Mouse (Mus musculus) heart, postnatal 0 days (tissue): ENCODE data around the gene Psmc3. TPM values are rescaled to one million over a fixed set of nuclear protein-coding genes. Genes with fewer than 3 reads are reported as not detected.
"Not testable (repeated sequence)": the region's sequence is repeated elsewhere in the genome, so short reads cannot be mapped to it uniquely, and the experiment has no call there.

ENCODE experiments used
- ATAC-seq: fragments of 200-750 bp; cut with Nextera tagmentation; 2 replicates; pipeline ENCODE4 v1.8.0; 2017; ENCODE audit warnings: low read depth, moderate number of reproducible peaks, moderate library complexity; ENCODE audit not compliant: insufficient read depth
- DNase-seq: peaks from one replicate; pipeline ENCODE4 v3.0.0-alpha.2; 2016; ENCODE audit warnings: low spot score
- H3K27ac ChIP-seq: fragments of 300-500 bp; sonication (generic); 2 replicates; pipeline ENCODE4 v1.5.1; 2014; ENCODE audit warnings: low read depth, mild to moderate bottlenecking
- H3K27me3 ChIP-seq: fragments of 300-500 bp; sonication (generic); 2 replicates; pipeline ENCODE4 v1.6.1; 2014; ENCODE audit warnings: low read length, mixed read lengths; ENCODE audit not compliant: control insufficient read depth, insufficient read depth
- H3K36me3 ChIP-seq: fragments of 300-500 bp; sonication (generic); replicated peaks from 2 replicates; pipeline ENCODE4 v1.6.1; 2014; ENCODE audit warnings: low read length, mixed read lengths; ENCODE audit not compliant: control insufficient read depth, insufficient read depth
- H3K4me1 ChIP-seq: fragments of 300-500 bp; sonication (generic); 2 replicates; pipeline ENCODE4 v1.6.1; 2014; ENCODE audit warnings: antibody characterized with exemption; ENCODE audit not compliant: control insufficient read depth, insufficient read depth
- H3K4me2 ChIP-seq: fragments of 300-500 bp; sonication (generic); 2 replicates; pipeline ENCODE4 v1.6.1; 2014; ENCODE audit warnings: low read depth, mild to moderate bottlenecking, low read length, moderate library complexity
- H3K4me3 ChIP-seq: fragments of 300-500 bp; sonication (generic); 2 replicates; pipeline ENCODE4 v1.5.1; 2014; ENCODE audit warnings: low read depth, low read length
- H3K9ac ChIP-seq: fragments of 300-500 bp; sonication (generic); replicated peaks from 2 replicates; pipeline ENCODE4 v1.6.1; 2014; ENCODE audit warnings: low read depth, low read length, mixed read lengths
- H3K9me3 ChIP-seq: fragments of 300-500 bp; sonication (generic); replicated peaks from 2 replicates; pipeline ENCODE4 v1.6.1; 2016; ENCODE audit warnings: low read length; ENCODE audit not compliant: control insufficient read depth
- CTCF ChIP-seq: IDR thresholded peaks from 2 replicates; pipeline ENCODE4 v1.5.1; 2016; ENCODE audit warnings: antibody characterized with exemption, control low read depth, low read depth
- EP300 ChIP-seq: IDR thresholded peaks from 2 replicates; pipeline ENCODE4 v1.6.1; 2016; ENCODE audit warnings: antibody characterized with exemption, low read depth
- WGBS: fragments of 180-500 bp; shearing (Covaris S2); extraction: QIAGEN DNeasy Blood & Tissue Kit; methylation state at CpG from one replicate; pipeline ENCODE4 v1.1.7; 2014; 5-methylcytosine and 5-hydroxymethylcytosine counted together
- polyA plus RNA-seq: library from polyadenylated mRNA; unstranded; fragments of >200 nt; fragmentation: Nextera tagmentation; extraction: Ambion mirVana; gene quantifications from 2 replicates; pipeline ENCODE4 v1.2.1, GENCODE M21; 2015
- total RNA-seq: library from RNA; depleted of rRNA; stranded (reverse); fragments of >200 nt; gene quantifications from 2 replicates; pipeline ENCODE4 v1.2.3, GENCODE M21; 2014; ENCODE audit warnings: low replicate concordance

Psmc3 gene
- total and polyA plus RNA-seq, 2 experiments from 2014 or later = 264 to 300 TPM

DNA sequence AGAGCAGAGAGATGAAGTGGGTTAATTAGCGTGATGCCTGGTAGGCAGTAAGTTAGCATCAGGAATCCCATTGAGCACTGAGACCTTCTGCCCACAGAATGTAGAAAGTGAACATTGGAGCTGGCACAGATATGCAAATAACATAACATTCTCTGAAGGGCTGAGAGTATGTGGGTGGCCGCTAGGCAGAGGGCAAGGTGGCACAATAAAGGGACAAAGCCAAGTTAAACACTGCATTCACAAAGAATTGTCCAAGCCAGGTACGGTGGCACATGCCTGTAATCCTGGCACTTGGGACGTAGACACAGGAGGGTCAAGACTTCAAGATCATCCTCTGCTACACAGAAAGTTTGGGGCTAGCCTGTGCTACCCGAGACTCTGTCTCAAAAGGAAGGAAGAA is 55.4 kb downstream of the Psmc3 start:
- Histone ChIP-seq H3K9ac (no peak overlapping the region), H3K9me3 (no peaks in the 10 kb centered on the region), H3K36me3 (no peaks in the 10 kb centered on the region), H3K27ac (no peak overlapping the region), H3K4me3 (no peak overlapping the region), H3K4me1 (peaks cover 7% of the 10 kb centered on the region; the same call in 1 of the 2 replicates), H3K4me2 (no peak overlapping the region), H3K27me3 (no peaks in the 10 kb centered on the region)
- ATAC-seq (no peak), DNase-seq (no peak)
- TF ChIP-seq EP300 (no peak), CTCF (no peak)
- WGBS = 83% methylated on average over 5 of the region's 5 CpGs

- DNase-seq (no peak), ATAC-seq (no peak)
- TF ChIP-seq EP300 (no peak), CTCF (no peak)
- H3K27ac ChIP-seq = no peak overlapping the region
- no peaks in the 10 kb centered on the region for H3K9me3 ChIP-seq
- 89% methylated on average over 5 of the region's 5 CpGs for WGBS
- no peak overlapping the region for H3K9ac ChIP-seq
- no peaks in the 10 kb centered on the region for H3K27me3 ChIP-seq
- peaks cover 7% of the 10 kb centered on the region; the same call in 1 of the 2 replicates for H3K4me1 ChIP-seq
- no peak overlapping the region for H3K4me3 ChIP-seq
- no peaks in the 10 kb centered on the region for H3K36me3 ChIP-seq
- no peak overlapping the region for H3K4me2 ChIP-seq
Observed at GRCm38 (mm10) chr2:91109807-91110385, 56.1 kb downstream of the Psmc3 start.

DNA sequence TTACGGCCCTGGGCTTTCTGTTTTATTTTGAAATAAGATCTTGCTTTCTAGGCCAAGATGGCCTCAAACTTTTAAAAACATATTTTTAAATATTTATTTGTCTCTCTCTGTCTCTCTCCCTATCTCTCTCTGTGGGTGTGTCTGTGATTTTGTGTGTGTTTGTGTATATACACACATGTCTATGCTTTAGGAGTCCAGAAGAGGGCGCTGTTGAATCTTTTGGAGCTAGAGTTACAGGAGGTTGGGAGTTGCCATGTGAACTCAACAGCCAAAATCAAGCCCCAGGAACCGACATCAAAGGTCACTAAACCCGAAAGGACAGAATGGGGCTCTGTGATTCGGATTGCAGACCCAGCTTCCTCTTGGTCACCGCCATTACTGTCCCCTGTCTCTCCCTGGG is 56.6 kb downstream of the Psmc3 start:
- Histone ChIP-seq H3K36me3 (no peaks in the 10 kb centered on the region), H3K4me3 (no peak overlapping the region), H3K4me1 (peaks cover 7% of the 10 kb centered on the region; the same call in 1 of the 2 replicates), H3K9me3 (no peaks in the 10 kb centered on the region), H3K4me2 (no peak overlapping the region), H3K27me3 (no peaks in the 10 kb centered on the region), H3K27ac (no peak overlapping the region), H3K9ac (no peak overlapping the region)
- WGBS = 78% methylated on average over 6 of the region's 6 CpGs
- ATAC-seq (no peak), DNase-seq (no peak)
- no peak for TF ChIP-seq EP300
- TF ChIP-seq CTCF = peak; percentile 12; the same call in 1 of the 2 replicates

DNA sequence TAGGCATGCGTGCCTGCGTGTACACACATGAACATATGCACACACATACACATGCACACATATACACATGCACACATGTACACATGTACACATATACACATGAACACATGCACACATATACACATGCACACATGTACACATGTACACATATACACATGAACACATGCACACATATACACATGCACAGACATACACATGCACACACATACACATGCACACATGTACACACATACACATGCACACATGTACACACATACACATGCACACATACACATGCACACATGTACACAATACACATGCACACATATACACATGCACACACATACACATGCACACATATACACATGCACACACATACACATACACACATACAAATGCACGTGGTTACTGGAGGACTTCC is 58.0 kb downstream of the Psmc3 start:
- not testable (repeated sequence) for H3K4me3 ChIP-seq, H3K27me3 ChIP-seq, H3K4me1 ChIP-seq, H3K4me2 ChIP-seq, H3K9me3 ChIP-seq, ATAC-seq, H3K36me3 ChIP-seq, DNase-seq, H3K9ac ChIP-seq, H3K27ac ChIP-seq
- 86% methylated on average over 3 of the region's 3 CpGs for WGBS

DNA sequence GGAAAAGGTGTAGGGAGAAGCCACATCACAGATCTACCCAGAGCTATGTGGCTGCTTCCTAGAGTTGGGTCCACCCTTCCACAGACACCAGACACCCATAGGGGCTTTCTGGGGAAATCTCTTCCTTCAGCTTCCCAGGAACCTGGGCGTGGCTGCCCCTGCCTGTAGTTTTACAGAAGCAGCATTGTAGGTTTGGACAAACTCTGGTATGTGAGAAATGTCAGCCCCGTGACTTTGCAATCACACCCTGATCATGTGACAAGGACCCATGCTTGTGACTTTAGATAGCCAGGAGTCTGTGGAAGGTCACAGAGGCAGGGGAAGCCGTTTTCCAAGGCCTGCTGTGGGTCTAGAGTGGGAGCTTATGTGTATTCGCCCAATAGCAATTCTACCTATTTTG is 58.7 kb downstream of the Psmc3 start:
- WGBS = 27% methylated on average over 4 of the region's 4 CpGs
- no peak overlapping the region for H3K4me2 ChIP-seq
- H3K9ac ChIP-seq = no peak overlapping the region

GRCm38 (mm10) chr2:91113334-91113733 is 59.5 kb downstream of the Psmc3 start:
- 59% methylated on average over 10 of the region's 10 CpGs for WGBS
- H3K4me1 ChIP-seq = peaks cover 11% of the 10 kb centered on the region; the same call in 1 of the 2 replicates

More for the DNA sequence above, 58.7 kb downstream of the Psmc3 start:
- ATAC-seq (peak; percentile 24; the same call in 1 of the 2 replicates), DNase-seq (no peak)
- H3K4me1 ChIP-seq = peaks cover 11% of the 10 kb centered on the region; the same call in 1 of the 2 replicates
- no peaks in the 10 kb centered on the region for H3K36me3 ChIP-seq
- TF ChIP-seq EP300 (peak; percentile 81), CTCF (no peak)
- H3K4me3 ChIP-seq = no peak overlapping the region
- H3K27me3 ChIP-seq = no peaks in the 10 kb centered on the region
- peak overlapping the region; percentile 52 for H3K27ac ChIP-seq
- no peaks in the 10 kb centered on the region for H3K9me3 ChIP-seq

More at GRCm38 (mm10) chr2:91113334-91113733, 59.5 kb downstream of the Psmc3 start:
- DNase-seq = no peak
- Histone ChIP-seq H3K9me3 (no peaks in the 10 kb centered on the region), H3K27me3 (no peaks in the 10 kb centered on the region), H3K9ac (no peak overlapping the region), H3K4me3 (no peak overlapping the region), H3K36me3 (no peaks in the 10 kb centered on the region), H3K4me2 (no peak overlapping the region), H3K27ac (peak overlapping the region; percentile 52; the same call in 1 of the 2 replicates)
- no peak for TF ChIP-seq EP300
- no peak for TF ChIP-seq CTCF
- no peak for ATAC-seq
